11 mouse cellular contexts compared by ENCODE assay signal in genomic region chr9:67134378-67134777, GRCm38 (mm10).
A peak's percentile ranks its signal among the peaks of the same experiment; 100 is the strongest.
DNase-seq lines count a peak whose midpoint lies in the region; ATAC-seq and TF ChIP-seq lines count a peak whose summit lies in the region.
"Had no signal": no experiment of that assay in that cellular context is flagged by ENCODE, and none has a peak within 500 bp of the region (broad histone marks: within the 10 kb centered on the region; RNA-seq: fewer than 3 reads in every experiment).

No protein-coding gene starts in this region.

- H3K9ac ChIP-seq in hindbrain, postnatal 0 days (replicated peaks; ENCODE audit: low read length), result no peak overlapping the region
- H3K9ac ChIP-seq in hindbrain, embryonic 12.5 days, result no peak overlapping the region
- no peak overlapping the region for H3K9ac ChIP-seq in midbrain, embryonic 13.5 days (replicated peaks)

- DNase-seq in hindbrain, postnatal 0 days (ENCODE audit: low spot score), result no peak
- DNase-seq in testis, postnatal 14 days (ENCODE audit: low spot score), result no peak
- DNase-seq in R1 (ENCODE audit: low read depth, low spot score), result peak; percentile 52
- DNase-seq in skeletal muscle tissue, adult 2 months (ENCODE audit: low read depth, low spot score), result peak; percentile 30
- no peak for DNase-seq in urinary bladder, postnatal 36 days (ENCODE audit: low spot score in 2 of 2)
- DNase-seq: cerebellum, adult 11-12 months; gastrocnemius, postnatal 25 days; kidney, adult 9 months had no signal

- no peak overlapping the region for H3K4me2 ChIP-seq in hindbrain, postnatal 0 days (ENCODE audit: low read depth, low read length)
- no peak overlapping the region for H3K4me2 ChIP-seq in hindbrain, embryonic 12.5 days (replicated peaks)
- no peak overlapping the region for H3K4me2 ChIP-seq in midbrain, embryonic 13.5 days (replicated peaks)

- H3K36me3 ChIP-seq in hindbrain, postnatal 0 days (ENCODE audit: insufficient read depth, low read length), result no peaks in the 10 kb centered on the region
- H3K36me3 ChIP-seq in hindbrain, embryonic 12.5 days, result no peaks in the 10 kb centered on the region
- H3K36me3 ChIP-seq in testis, adult 2 months (ENCODE audit: control insufficient read depth, insufficient read depth, low read length), result no peaks in the 10 kb centered on the region
- H3K36me3 ChIP-seq in midbrain, embryonic 13.5 days, result no peaks in the 10 kb centered on the region

- H3K27me3 ChIP-seq in hindbrain, postnatal 0 days (ENCODE audit: insufficient read depth, low read length), result no peaks in the 10 kb centered on the region
- H3K27me3 ChIP-seq in hindbrain, embryonic 12.5 days, result no peaks in the 10 kb centered on the region; the same call in 1 of the 2 replicates
- H3K27me3 ChIP-seq in testis, adult 2 months (ENCODE audit: control insufficient read depth, insufficient read depth, low read length), result no peaks in the 10 kb centered on the region
- no peaks in the 10 kb centered on the region for H3K27me3 ChIP-seq in midbrain, embryonic 13.5 days

- H3K27ac ChIP-seq in hindbrain, postnatal 0 days, result no peak overlapping the region
- no peak overlapping the region for H3K27ac ChIP-seq in hindbrain, embryonic 12.5 days
- no peak overlapping the region for H3K27ac ChIP-seq in testis, adult 2 months (ENCODE audit: control insufficient read depth, insufficient read depth, low read depth, low read length)
- H3K27ac ChIP-seq in midbrain, embryonic 13.5 days, result no peak overlapping the region

- 78% methylated on average over 6 of the region's 6 CpGs for WGBS in hindbrain, postnatal 0 days
- WGBS in hindbrain, embryonic 12.5 days, result 78% methylated on average over 6 of the region's 6 CpGs
- WGBS in midbrain, embryonic 13.5 days, result 78% methylated on average over 6 of the region's 6 CpGs

- H3K9me3 ChIP-seq in hindbrain, postnatal 0 days (ENCODE audit: low read length), result no peaks in the 10 kb centered on the region
- no peaks in the 10 kb centered on the region for H3K9me3 ChIP-seq in hindbrain, embryonic 12.5 days (replicated peaks)
- H3K9me3 ChIP-seq in midbrain, embryonic 13.5 days, result no peaks in the 10 kb centered on the region

- ATAC-seq in hindbrain, postnatal 0 days, result no peak
- no peak for ATAC-seq in hindbrain, embryonic 12.5 days (ENCODE audit: low FRiP score)
- ATAC-seq in midbrain, embryonic 13.5 days, result no peak

- no peak for TF ChIP-seq POLR2A in testis, adult 2 months (IDR thresholded peaks at IDR 0.05; ENCODE audit: control insufficient read depth, low read depth, low read length)

- no peak overlapping the region for H3K4me3 ChIP-seq in hindbrain, postnatal 0 days (ENCODE audit: low read length)
- no peak overlapping the region for H3K4me3 ChIP-seq in hindbrain, embryonic 12.5 days
- H3K4me3 ChIP-seq in testis, adult 2 months (ENCODE audit: control insufficient read depth, low read depth, low read length), result no peak overlapping the region
- H3K4me3 ChIP-seq in midbrain, embryonic 13.5 days (replicated peaks), result no peak overlapping the region

- peaks cover 15% of the 10 kb centered on the region; the same call in 1 of the 2 replicates for H3K4me1 ChIP-seq in hindbrain, postnatal 0 days (ENCODE audit: insufficient read depth, low read length)
- peaks cover 26% of the 10 kb centered on the region for H3K4me1 ChIP-seq in hindbrain, embryonic 12.5 days
- H3K4me1 ChIP-seq in testis, adult 2 months (ENCODE audit: control insufficient read depth, insufficient read depth, low read length), result no peaks in the 10 kb centered on the region
- H3K4me1 ChIP-seq in midbrain, embryonic 13.5 days (replicated peaks), result peaks cover 9% of the 10 kb centered on the region; the same call in 1 of the 2 replicates

- TF ChIP-seq CTCF in hindbrain, postnatal 0 days (IDR thresholded peaks at IDR 0.05; ENCODE audit: low read depth), result peak; percentile 21
- peak; percentile 73; the same call in 1 of the 2 replicates for TF ChIP-seq CTCF in testis, adult 2 months (IDR thresholded peaks at IDR 0.05; ENCODE audit: control insufficient read depth, insufficient read depth, insufficient replicate concordance, low read depth, low read length)

Comparison
In these comparisons a context has a peak if more than half of its experiments do, and no peak if none do; other contexts are left out.
1. DNase-seq: peak in R1 (single experiment) and skeletal muscle tissue, adult 2 months (single experiment); none in hindbrain, postnatal 0 days (single experiment), testis, postnatal 14 days (single experiment) and urinary bladder, postnatal 36 days (0 of 2).